Mouse (Mus musculus): ENCODE data around the gene Hdac7. TPM values are rescaled to one million over a fixed set of nuclear protein-coding genes. Genes with fewer than 3 reads are reported as not detected.

Gene Hdac7
- polyA plus RNA-seq, 2 experiments: 36.5 to 79.3 TPM

- no peak overlapping the region for H3K27ac ChIP-seq (replicated peaks; ENCODE audit: low read depth, low read length)
- H3K4me3 ChIP-seq (replicated peaks; ENCODE audit: low read length): no peak overlapping the region
- peaks cover 55% of the 10 kb centered on the region for H3K36me3 ChIP-seq (ENCODE audit: control insufficient read depth, insufficient read depth, low read length)
- H3K4me1 ChIP-seq (ENCODE audit: control insufficient read depth, insufficient read depth, low read length): peaks cover 26% of the 10 kb centered on the region
- ATAC-seq (ENCODE audit: low FRiP score, low read depth) (no peak), DNase-seq (ENCODE audit: low spot score) (no peak)
- no peaks in the 10 kb centered on the region for H3K27me3 ChIP-seq (ENCODE audit: control insufficient read depth, insufficient read depth, low read length)
- no peak for TF ChIP-seq POLR2A (IDR thresholded peaks at IDR 0.05; ENCODE audit: borderline replicate concordance, extremely low read depth, insufficient read depth, insufficient read length)
- H3K4me2 ChIP-seq (replicated peaks; ENCODE audit: low read depth, low read length, severe bottlenecking): no peak overlapping the region
- H3K9me3 ChIP-seq (ENCODE audit: control insufficient read depth, low read length): no peaks in the 10 kb centered on the region
- H3K9ac ChIP-seq (ENCODE audit: low read depth, low read length, severe bottlenecking): no peak overlapping the region
- 80% methylated on average over 5 of the region's 5 CpGs for WGBS
Observed at GRCm38 (mm10) chr15:97809942-97810341, 34.4 kb downstream of the Hdac7 start.

- WGBS: 83% methylated on average over 14 of the region's 14 CpGs
- no peak for TF ChIP-seq POLR2A (IDR thresholded peaks at IDR 0.05; ENCODE audit: borderline replicate concordance, extremely low read depth, insufficient read depth, insufficient read length)
- no peak for DNase-seq (ENCODE audit: low spot score)
- Histone ChIP-seq H3K27me3 (ENCODE audit: control insufficient read depth, insufficient read depth, low read length) (no peaks in the 10 kb centered on the region), H3K36me3 (ENCODE audit: control insufficient read depth, insufficient read depth, low read length) (peaks cover 60% of the 10 kb centered on the region), H3K4me2 (replicated peaks; ENCODE audit: low read depth, low read length, severe bottlenecking) (no peak overlapping the region), H3K9me3 (ENCODE audit: control insufficient read depth, low read length) (no peaks in the 10 kb centered on the region), H3K27ac (replicated peaks; ENCODE audit: low read depth, low read length) (no peak overlapping the region), H3K9ac (ENCODE audit: low read depth, low read length, severe bottlenecking) (no peak overlapping the region), H3K4me1 (ENCODE audit: control insufficient read depth, insufficient read depth, low read length) (peaks cover 21% of the 10 kb centered on the region), H3K4me3 (replicated peaks; ENCODE audit: low read length) (no peak overlapping the region)
- no peak for ATAC-seq (ENCODE audit: low FRiP score, low read depth)
Observed at GRCm38 (mm10) chr15:97809206-97809605, 35.1 kb downstream of the Hdac7 start.

- no peaks in the 10 kb centered on the region for H3K9me3 ChIP-seq (ENCODE audit: control insufficient read depth, low read length)
- H3K27me3 ChIP-seq (ENCODE audit: control insufficient read depth, insufficient read depth, low read length): no peaks in the 10 kb centered on the region
- DNase-seq (ENCODE audit: low spot score) (no peak), ATAC-seq (ENCODE audit: low FRiP score, low read depth) (no peak)
- H3K9ac ChIP-seq (ENCODE audit: low read depth, low read length, severe bottlenecking): no peak overlapping the region
- 80% methylated on average over 14 of the region's 14 CpGs for WGBS
- no peak for TF ChIP-seq POLR2A (IDR thresholded peaks at IDR 0.05; ENCODE audit: borderline replicate concordance, extremely low read depth, insufficient read depth, insufficient read length)
- H3K4me3 ChIP-seq (replicated peaks; ENCODE audit: low read length): no peak overlapping the region
- no peak overlapping the region for H3K4me2 ChIP-seq (replicated peaks; ENCODE audit: low read depth, low read length, severe bottlenecking)
- H3K27ac ChIP-seq (replicated peaks; ENCODE audit: low read depth, low read length): no peak overlapping the region
- H3K4me1 ChIP-seq (ENCODE audit: control insufficient read depth, insufficient read depth, low read length): peaks cover 15% of the 10 kb centered on the region
- H3K36me3 ChIP-seq (ENCODE audit: control insufficient read depth, insufficient read depth, low read length): peaks cover 60% of the 10 kb centered on the region
Observed at GRCm38 (mm10) chr15:97808532-97808931, 35.8 kb downstream of the Hdac7 start.

GRCm38 (mm10) chr15:97807867-97808266 is 36.4 kb downstream of the Hdac7 start:
- no peaks in the 10 kb centered on the region for H3K27me3 ChIP-seq (ENCODE audit: control insufficient read depth, insufficient read depth, low read length)
- DNase-seq (ENCODE audit: low spot score) (no peak), ATAC-seq (ENCODE audit: low FRiP score, low read depth) (no peak)
- H3K36me3 ChIP-seq (ENCODE audit: control insufficient read depth, insufficient read depth, low read length): peaks cover 60% of the 10 kb centered on the region
- H3K9me3 ChIP-seq (ENCODE audit: control insufficient read depth, low read length): no peaks in the 10 kb centered on the region
- peaks cover 12% of the 10 kb centered on the region for H3K4me1 ChIP-seq (ENCODE audit: control insufficient read depth, insufficient read depth, low read length)
- no peak overlapping the region for H3K4me2 ChIP-seq (replicated peaks; ENCODE audit: low read depth, low read length, severe bottlenecking)
- H3K27ac ChIP-seq (replicated peaks; ENCODE audit: low read depth, low read length): no peak overlapping the region
- no peak overlapping the region for H3K9ac ChIP-seq (ENCODE audit: low read depth, low read length, severe bottlenecking)
- TF ChIP-seq POLR2A (IDR thresholded peaks at IDR 0.05; ENCODE audit: borderline replicate concordance, extremely low read depth, insufficient read depth, insufficient read length): no peak
- 75% methylated on average over 12 of the region's 12 CpGs for WGBS
- no peak overlapping the region for H3K4me3 ChIP-seq (replicated peaks; ENCODE audit: low read length)

- DNase-seq (ENCODE audit: low spot score) (peak; percentile 49), ATAC-seq (ENCODE audit: low FRiP score, low read depth) (peak; percentile 59)
- Histone ChIP-seq H3K4me1 (ENCODE audit: control insufficient read depth, insufficient read depth, low read length) (no peaks in the 10 kb centered on the region), H3K4me2 (replicated peaks; ENCODE audit: low read depth, low read length, severe bottlenecking) (peak overlapping the region; percentile 25; the same call in 1 of the 2 replicates), H3K27ac (replicated peaks; ENCODE audit: low read depth, low read length) (no peak overlapping the region), H3K9ac (ENCODE audit: low read depth, low read length, severe bottlenecking) (0 out of 2 replicates have a peak overlapping the region, but pooled peaks have one; percentile 12), H3K9me3 (ENCODE audit: control insufficient read depth, low read length) (no peaks in the 10 kb centered on the region), H3K36me3 (ENCODE audit: control insufficient read depth, insufficient read depth, low read length) (peaks cover 74% of the 10 kb centered on the region), H3K4me3 (replicated peaks; ENCODE audit: low read length) (peak overlapping the region; percentile 19), H3K27me3 (ENCODE audit: control insufficient read depth, insufficient read depth, low read length) (no peaks in the 10 kb centered on the region)
- TF ChIP-seq POLR2A (IDR thresholded peaks at IDR 0.05; ENCODE audit: borderline replicate concordance, extremely low read depth, insufficient read depth, insufficient read length): no peak
- WGBS: 21% methylated on average over 13 of the region's 13 CpGs
Observed at GRCm38 (mm10) chr15:97802575-97802974, 41.7 kb downstream of the Hdac7 start.

- TF ChIP-seq POLR2A (IDR thresholded peaks at IDR 0.05; ENCODE audit: borderline replicate concordance, extremely low read depth, insufficient read depth, insufficient read length): no peak
- H3K4me1 ChIP-seq (ENCODE audit: control insufficient read depth, insufficient read depth, low read length): no peaks in the 10 kb centered on the region
- peak overlapping the region; percentile 25; the same call in 1 of the 2 replicates for H3K4me2 ChIP-seq (replicated peaks; ENCODE audit: low read depth, low read length, severe bottlenecking)
- no peak overlapping the region for H3K9ac ChIP-seq (ENCODE audit: low read depth, low read length, severe bottlenecking)
- ATAC-seq (ENCODE audit: low FRiP score, low read depth) (no peak), DNase-seq (ENCODE audit: low spot score) (no peak)
- no peaks in the 10 kb centered on the region for H3K9me3 ChIP-seq (ENCODE audit: control insufficient read depth, low read length)
- no peaks in the 10 kb centered on the region for H3K27me3 ChIP-seq (ENCODE audit: control insufficient read depth, insufficient read depth, low read length)
- H3K4me3 ChIP-seq (replicated peaks; ENCODE audit: low read length): no peak overlapping the region
- H3K27ac ChIP-seq (replicated peaks; ENCODE audit: low read depth, low read length): no peak overlapping the region
- peaks cover 74% of the 10 kb centered on the region for H3K36me3 ChIP-seq (ENCODE audit: control insufficient read depth, insufficient read depth, low read length)
- WGBS: 86% methylated on average over 7 of the region's 7 CpGs
Observed at GRCm38 (mm10) chr15:97801811-97802210, 42.5 kb downstream of the Hdac7 start.
